Mouse (Mus musculus) CD8-positive naive resting alpha-beta T cell, adult 2 months (primary cell): ENCODE data around the gene Ccdc103.

Experiments
- DNase-seq, 2 experiments: peaks; one replicate each; pipeline ENCODE4 v3.0.0; 2022; ENCODE audit warnings: low read depth in 2 of 2, low spot score in 2 of 2

Gene Ccdc103

GRCm38 (mm10) chr11:102880585-102881313, at the start of gene Ccdc103, which contains the start of gene Eftud2:
Ccdc103 (plus strand) TSS chr11:102881204.
Eftud2 (minus strand) TSS chr11:102880985.
- peak; percentile 92 to 95 for DNase-seq

- DNase-seq, result no peak
These were observed 48.2 kb upstream of the Ccdc103 start for GRCm38 (mm10) chr11:102832700-102833297.

GRCm38 (mm10) chr11:102834219-102834618, 46.8 kb upstream of the Ccdc103 start:
- no peak for DNase-seq

GRCm38 (mm10) chr11:102835549-102835948, 45.5 kb upstream of the Ccdc103 start, which contains the start of gene Higd1b:
Higd1b (plus strand) TSS chr11:102835849.
- DNase-seq, result no peak

- no peak for DNase-seq
These were observed 44.9 kb upstream of the Ccdc103 start for GRCm38 (mm10) chr11:102836146-102836545.

GRCm38 (mm10) chr11:102837385-102837784, 43.6 kb upstream of the Ccdc103 start:
- no peak for DNase-seq

GRCm38 (mm10) chr11:102838126-102838525, 42.9 kb upstream of the Ccdc103 start:
- no peak for DNase-seq

- no peak for DNase-seq
These were observed 42.3 kb upstream of the Ccdc103 start for GRCm38 (mm10) chr11:102838616-102839150.

GRCm38 (mm10) chr11:102845926-102846325, 35.1 kb upstream of the Ccdc103 start:
- no peak for DNase-seq

GRCm38 (mm10) chr11:102851883-102852282, 29.1 kb upstream of the Ccdc103 start:
- DNase-seq, result peak in 1 of 2 experiments; percentile 18

- no peak for DNase-seq
These were observed 27.2 kb upstream of the Ccdc103 start for GRCm38 (mm10) chr11:102853760-102854159.

- DNase-seq, result no peak
These were observed 25.1 kb upstream of the Ccdc103 start for GRCm38 (mm10) chr11:102855941-102856340.

- DNase-seq, result no peak
These were observed 22.1 kb upstream of the Ccdc103 start for GRCm38 (mm10) chr11:102858951-102859350.

- no peak for DNase-seq
These were observed 21.1 kb upstream of the Ccdc103 start for GRCm38 (mm10) chr11:102859933-102860332.

- peak in 1 of 2 experiments; percentile 25 for DNase-seq
These were observed 16.7 kb upstream of the Ccdc103 start for GRCm38 (mm10) chr11:102864272-102864671.

GRCm38 (mm10) chr11:102874801-102875334, 6.1 kb upstream of the Ccdc103 start:
- no peak for DNase-seq

- DNase-seq, result no peak
These were observed 1.4 kb upstream of the Ccdc103 start for GRCm38 (mm10) chr11:102879558-102879957.

GRCm38 (mm10) chr11:102881314-102882198, 552 bp downstream of the Ccdc103 start:
- no peak for DNase-seq

- no peak for DNase-seq
These were observed 3.7 kb downstream of the Ccdc103 start, which contains the start of gene Fam187a for GRCm38 (mm10) chr11:102884616-102885219. Fam187a (plus strand) TSS chr11:102885169.

- DNase-seq, result no peak
These were observed 6.4 kb downstream of the Ccdc103 start for GRCm38 (mm10) chr11:102887433-102887832.
